Mouse (Mus musculus) leukemia stem cell, adult 10-12 weeks (primary cell): ENCODE data around the gene Masp1. TPM values are rescaled to one million over a fixed set of nuclear protein-coding genes. Genes with fewer than 3 reads are reported as not detected.

Experiments
- polyA plus RNA-seq: library from polyadenylated mRNA; stranded (reverse); fragments of >175 nt; gene quantifications from 2 replicates; pipeline ENCODE4 v1.2.3, GENCODE M21; 2012; ENCODE audit warnings: low replicate concordance

Gene Masp1
- polyA plus RNA-seq = not detected in 2 replicates

GRCm38 (mm10) chr16:23520235-23520871 lies at the start of gene Masp1, which contains the start of gene Rtp4:
TSS of gene Masp1 (minus strand) at chr16:23520815.
TSS of gene Rtp4 (plus strand) at chr16:23520291.

GRCm38 (mm10) chr16:23428647-23429319 lies 91.8 kb downstream of the Masp1 start, which contains the start of gene Rtp1:
TSS of gene Rtp1 (plus strand) at chr16:23429133.

Other genes with a start within 250 kb of the Masp1 start
- gene Rtp1, start 91.7 kb downstream of the Masp1 start, polyA plus RNA-seq = not detected in 2 replicates
- gene Rtp4, start 524 bp downstream of the Masp1 start, polyA plus RNA-seq = 0.55 and 0.94 TPM in 2 replicates